Mouse (Mus musculus) right cerebral cortex, adult 2 months (tissue): ENCODE measurements at regions not wholly inside any gene's neighbourhood (a gene's known extent, or its start where the extent isn't known, plus 50 kb on each side); places are given as distances from the start of the nearest gene placed in this dataset.
A peak's percentile ranks its signal among the peaks of the same experiment; 100 is the strongest.
"Not testable (repeated sequence)": the region's sequence is repeated elsewhere in the genome, so short reads cannot be mapped to it uniquely, and the experiment has no call there.

Experiments
- DNase-seq, 2 experiments: peaks; one replicate each; pipeline ENCODE4 v3.0.0; 2021 to 2022; ENCODE audit warnings: low spot score in 2 of 2

DNA sequence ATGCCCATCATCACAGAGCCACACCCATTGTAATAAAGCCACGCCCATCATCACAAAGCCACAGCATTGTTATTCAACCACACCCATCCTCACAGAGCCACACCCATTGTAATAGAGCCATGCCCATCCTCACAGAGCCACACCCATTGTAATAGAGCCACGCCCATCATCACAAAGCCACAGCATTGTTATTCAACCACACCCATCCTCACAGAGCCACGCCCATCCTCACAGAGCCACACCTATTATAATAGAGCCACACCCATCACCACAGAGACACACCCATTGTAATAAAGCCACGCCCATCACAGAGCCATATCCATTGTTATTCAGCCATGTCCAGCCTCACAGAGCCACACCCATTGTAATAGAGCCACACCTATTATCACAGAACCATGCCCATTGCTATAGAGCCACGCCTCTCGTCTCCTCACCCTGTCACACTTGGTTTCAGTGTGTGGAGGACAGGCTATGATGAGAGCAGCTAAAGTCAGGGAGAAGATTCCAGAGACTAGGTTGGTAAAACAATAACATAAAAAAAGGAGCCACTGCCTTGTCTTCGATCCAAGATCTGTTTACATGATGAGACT, 85.6 kb downstream of the Gxylt1 start:
- no peak for DNase-seq

GRCm38 (mm10) chr15:93176221-93176620, 98.8 kb downstream of the Gxylt1 start:
- DNase-seq = no peak

- DNase-seq = no peak
Observed at GRCm38 (mm10) chr15:93168784-93169183, 106.2 kb downstream of the Gxylt1 start.

DNA sequence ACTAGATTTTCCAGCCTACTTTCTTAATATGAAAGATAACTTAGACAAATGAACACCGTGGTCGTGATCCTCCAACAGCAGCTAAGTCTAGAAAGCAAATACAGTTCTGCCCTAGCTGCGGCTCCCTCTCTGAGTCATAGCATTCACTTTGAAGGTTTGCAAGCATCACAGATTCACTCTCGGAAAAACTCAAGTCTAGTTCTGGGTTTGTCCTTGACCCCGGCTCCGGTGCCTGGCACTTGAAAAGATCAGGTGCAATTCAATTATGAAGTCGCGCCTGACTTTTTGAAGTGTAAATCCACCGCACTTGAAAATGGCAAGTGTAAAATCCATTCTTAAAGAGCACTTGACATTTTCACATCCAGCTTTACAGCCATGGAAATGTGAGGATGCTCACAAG, 107.5 kb downstream of the Gxylt1 start:
- DNase-seq = no peak

GRCm38 (mm10) chr15:93161924-93162910, 112.8 kb downstream of the Gxylt1 start:
- DNase-seq = no peak

GRCm38 (mm10) chr15:93161329-93161728, 113.7 kb downstream of the Gxylt1 start:
- DNase-seq = no peak

DNA sequence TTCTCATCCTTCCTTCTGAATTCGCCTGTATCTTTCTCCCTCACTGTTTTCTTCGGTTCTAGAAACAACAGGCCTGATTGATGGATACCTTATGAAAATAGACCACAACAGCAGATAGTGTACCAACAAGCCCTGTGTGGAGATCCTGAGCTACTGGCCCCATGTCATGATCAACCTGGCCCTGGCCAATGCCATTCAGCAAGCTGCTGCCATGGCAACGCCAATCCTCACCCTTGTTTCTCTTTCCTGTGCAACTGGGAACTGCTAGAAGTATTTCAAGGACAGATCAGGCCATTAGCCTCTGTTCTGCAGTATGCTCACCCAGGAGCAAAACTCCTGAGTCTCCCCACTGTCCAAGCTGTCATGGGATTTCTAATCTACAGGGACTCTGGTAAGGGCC, 119.2 kb downstream of the Gxylt1 start:
- DNase-seq = no peak

- DNase-seq = peak in 1 of 2 experiments; percentile 15
Observed at GRCm38 (mm10) chr15:93154022-93154421, 121.0 kb downstream of the Gxylt1 start.

- no peak for DNase-seq
Observed at GRCm38 (mm10) chr15:93144899-93145298, 130.1 kb downstream of the Gxylt1 start.

GRCm38 (mm10) chr15:93144264-93144663, 130.7 kb downstream of the Gxylt1 start:
- no peak for DNase-seq

DNA sequence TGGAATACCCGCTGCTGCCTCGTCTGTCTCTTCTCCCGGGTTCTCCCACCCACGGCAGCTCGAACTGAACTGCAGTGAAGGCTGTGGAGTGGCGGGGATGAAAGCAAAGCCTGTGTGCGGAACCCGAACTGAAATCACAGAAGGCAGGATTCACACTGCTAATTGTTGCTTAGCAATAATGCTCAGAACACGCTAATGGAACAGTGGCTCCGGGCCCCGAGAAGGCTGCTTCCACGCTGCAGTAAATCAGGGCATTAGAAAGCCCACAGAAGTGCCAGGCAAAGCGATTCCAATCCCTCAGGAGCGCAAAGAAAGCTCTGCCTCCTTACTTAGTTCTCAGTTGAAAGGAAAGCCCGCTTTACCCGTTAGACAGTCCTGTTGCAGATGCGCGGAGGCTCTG, 141.6 kb downstream of the Gxylt1 start:
- DNase-seq = peak; percentile 55 to 69

DNA sequence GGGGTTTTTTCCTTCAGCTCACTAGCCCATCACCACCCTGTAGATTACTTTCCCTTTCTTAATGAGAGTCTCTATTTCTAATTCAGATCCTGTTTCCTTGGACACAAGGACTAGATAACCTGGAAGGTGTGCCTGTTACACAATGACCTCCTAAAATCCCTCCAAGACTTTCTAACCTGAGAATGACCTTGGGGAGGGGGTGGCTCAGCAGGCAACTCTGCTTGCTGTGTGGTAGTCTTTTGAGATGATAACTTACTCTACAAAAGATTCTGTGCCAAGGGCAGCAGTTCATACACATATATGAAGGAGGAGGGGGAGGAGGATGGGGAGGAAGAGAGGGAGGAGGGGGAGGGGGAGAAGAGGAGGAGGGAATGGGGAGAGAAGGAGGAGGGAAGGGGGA, 143.9 kb downstream of the Gxylt1 start:
- DNase-seq = no peak

- DNase-seq = no peak
Observed at GRCm38 (mm10) chr15:93125261-93125660, 149.7 kb downstream of the Gxylt1 start.

DNA sequence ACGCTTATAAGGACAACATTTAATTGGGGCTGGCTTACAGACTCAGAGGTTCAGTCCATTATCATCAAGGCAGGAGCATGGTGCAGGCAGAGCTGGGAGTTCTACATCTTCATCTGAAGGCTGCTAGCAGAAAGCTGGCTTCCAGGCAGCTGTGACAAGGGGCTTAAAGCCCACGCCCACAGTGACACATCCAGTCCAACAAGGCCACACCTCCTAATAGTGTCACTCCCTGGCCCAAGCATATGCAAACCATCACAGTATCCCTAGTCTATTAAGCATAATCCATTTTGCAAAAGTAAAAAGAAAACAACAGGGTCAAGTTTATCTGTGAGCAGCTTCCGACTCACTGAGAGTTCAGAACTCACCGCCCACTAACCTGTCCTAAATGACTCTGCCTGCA, 153.8 kb downstream of the Gxylt1 start:
- DNase-seq = no peak

DNA sequence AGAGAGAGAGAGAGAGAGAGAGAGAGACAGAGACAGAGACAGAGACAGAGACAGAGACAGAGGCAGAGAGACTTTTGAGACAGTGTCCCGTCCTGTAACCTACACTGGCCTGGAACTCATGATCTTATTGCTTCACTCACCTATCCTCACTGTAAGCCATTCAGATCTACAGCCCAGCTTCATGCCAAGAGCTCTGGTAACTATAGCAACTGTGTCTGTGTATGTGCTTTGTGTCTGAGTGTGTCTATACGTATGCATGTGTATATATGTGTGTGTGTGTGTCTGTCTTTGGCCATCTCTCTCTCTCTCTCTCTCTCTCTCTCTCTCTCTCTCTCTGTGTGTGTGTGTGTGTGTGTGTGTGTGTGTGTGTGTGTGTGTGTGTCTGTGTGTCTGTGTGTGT, 157.2 kb downstream of the Gxylt1 start:
- not testable (repeated sequence) for DNase-seq

DNA sequence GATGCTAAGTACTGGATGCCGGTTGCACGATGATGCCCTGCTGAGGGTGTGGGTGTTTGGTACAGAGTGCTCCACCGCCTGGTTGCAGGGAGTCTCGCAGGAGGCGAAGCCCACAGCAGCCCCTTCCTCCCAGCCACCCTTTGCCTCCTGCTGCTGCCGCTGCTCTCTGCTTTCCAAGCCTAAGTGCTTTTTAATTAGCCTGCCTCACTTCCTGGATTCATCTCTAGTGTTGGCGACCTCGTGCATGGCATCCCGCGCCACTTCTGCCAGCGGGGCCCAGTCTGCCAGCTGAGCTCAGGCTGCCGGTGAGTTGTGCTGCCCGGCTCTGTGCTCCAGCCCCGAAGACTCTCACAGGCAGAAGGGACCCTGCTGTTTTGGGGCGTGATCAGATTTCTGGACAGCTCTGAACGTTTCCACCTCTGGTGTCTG, 159.3 kb downstream of the Gxylt1 start:
- DNase-seq = peak; percentile 23 to 50

GRCm38 (mm10) chr15:93104936-93105335, 170.0 kb downstream of the Gxylt1 start:
- DNase-seq = no peak

DNA sequence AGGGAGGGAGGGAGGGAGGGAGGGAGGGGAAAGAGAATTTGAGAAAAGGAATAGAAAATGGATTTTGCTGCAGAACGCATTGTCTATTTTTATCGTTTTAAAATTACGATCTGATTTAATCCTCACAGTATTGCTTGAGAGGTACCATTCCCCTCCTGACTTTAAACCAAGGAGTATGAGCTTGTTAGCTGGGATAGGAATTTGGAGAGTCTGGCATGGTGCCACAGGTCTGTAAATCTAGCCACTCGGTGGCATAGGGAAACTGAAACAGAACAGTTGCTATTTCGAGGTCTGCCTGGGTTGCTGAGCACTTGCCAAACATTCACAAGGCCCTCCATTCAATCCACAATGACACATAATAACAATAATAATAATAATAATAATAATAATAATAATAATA, 171.6 kb downstream of the Gxylt1 start:
- DNase-seq = no peak

DNA sequence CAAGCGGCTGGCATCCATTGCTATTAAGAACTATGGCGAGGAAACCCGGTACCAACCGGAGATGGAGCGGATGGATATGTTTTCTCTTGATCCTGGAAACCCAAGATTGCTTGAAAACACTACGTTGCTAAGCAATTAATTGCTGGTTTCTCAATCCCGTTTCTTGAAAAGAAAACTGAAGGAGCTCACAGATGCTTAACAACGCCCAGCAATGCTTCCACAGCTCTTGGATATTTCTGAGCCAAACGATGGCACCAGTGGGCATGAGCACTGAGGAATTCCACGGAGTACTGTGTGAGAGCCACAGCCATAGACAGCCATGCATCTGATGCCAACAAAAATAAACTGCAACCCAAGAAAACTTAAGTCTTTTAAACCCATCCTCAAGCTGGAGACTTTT, 173.1 kb downstream of the Gxylt1 start:
- DNase-seq = peak; percentile 15

- DNase-seq = no peak
Observed at GRCm38 (mm10) chr15:93100837-93101236, 174.1 kb downstream of the Gxylt1 start.

- DNase-seq = no peak
Observed at GRCm38 (mm10) chr15:93099840-93100239, 175.1 kb downstream of the Gxylt1 start.

DNA sequence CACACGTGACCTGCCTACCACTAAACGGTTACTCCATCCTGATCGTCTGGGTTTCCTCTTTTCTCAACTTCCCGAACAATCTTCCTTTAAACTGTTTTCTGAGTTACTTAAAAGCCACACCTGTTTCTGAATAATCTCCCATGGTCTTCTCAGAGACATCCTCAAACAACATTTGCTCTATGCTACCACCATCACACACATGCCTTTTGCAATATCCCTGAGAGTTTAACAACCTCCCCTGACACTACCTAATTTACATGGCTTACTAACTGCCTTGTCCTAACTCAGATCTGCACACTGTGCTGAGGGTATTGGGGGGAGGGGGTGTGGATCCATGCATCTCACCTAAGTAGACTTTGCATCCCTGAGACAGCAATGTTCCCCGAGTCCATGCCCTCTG, 178.6 kb downstream of the Gxylt1 start:
- no peak for DNase-seq

DNA sequence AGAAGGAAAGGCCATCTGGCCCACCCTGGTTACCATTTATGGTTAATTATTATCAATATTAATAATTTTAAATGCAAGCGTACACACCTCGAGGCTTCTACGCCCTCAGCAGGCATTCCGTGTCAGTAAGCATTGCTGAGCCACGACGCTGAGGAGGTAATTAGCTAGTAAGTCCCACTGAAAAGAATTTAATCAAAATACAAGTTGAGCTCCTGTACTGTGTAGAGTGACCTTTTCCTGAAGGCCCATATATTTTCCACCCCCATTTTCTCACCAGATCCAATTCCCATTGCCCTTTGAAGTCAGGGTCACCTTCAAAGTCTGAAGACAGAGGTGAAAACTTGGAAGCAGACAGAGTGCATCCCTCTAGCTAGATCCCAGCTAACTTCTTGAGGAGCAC, 179.8 kb downstream of the Gxylt1 start:
- no peak for DNase-seq
